Mouse (Mus musculus): Measurements from ENCODE around the gene Mfsd12. TPM values are rescaled to one million over a fixed set of nuclear protein-coding genes. Genes with fewer than 3 reads are reported as not detected.
A peak's percentile ranks its signal among the peaks of the same experiment; 100 is the strongest.

Mfsd12 gene
- polyA plus RNA-seq, 1 experiment from 2014 or later, result 15.0 TPM

DNA sequence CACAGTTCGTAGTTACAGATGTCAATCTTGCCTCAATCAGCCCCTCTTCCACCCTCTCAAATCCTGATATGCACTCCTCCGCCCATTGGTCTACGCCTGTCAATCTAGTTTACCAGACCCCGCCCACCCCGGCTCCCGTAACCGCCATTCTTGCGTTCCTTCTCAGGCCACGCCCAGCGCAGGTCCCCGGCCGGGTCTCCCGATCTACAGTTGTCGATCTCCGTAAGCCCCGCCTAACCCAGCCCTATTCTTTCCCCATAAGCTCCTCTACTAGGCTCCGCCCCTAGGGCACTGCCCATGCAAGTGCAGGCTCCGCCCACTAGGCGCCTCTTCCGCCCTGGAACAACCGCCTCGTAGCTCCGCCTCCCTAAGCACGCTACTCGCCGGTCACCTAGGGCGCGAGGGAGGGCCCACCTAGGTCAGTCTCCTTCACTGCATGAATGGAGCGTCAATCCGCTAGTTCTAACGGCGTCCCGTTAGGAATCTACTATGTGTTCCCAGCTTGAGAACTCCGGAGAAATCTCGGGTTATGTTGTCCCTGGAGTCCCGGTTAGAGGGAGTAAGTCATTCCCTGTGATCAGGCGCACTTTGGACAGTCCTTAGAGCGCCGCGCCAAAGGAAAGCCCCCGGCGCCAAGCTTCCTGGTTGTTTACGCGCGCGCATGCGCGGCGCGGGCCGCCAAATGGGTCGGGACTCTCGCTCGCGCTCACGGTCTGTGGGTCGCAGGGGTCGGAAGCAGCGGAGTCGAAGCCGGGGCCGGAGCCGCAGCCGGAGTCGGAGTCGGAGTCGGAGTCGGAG, 36.5 kb upstream of the Mfsd12 start, which contains the start of gene Cactin:
Gene Cactin (plus strand): TSS at position 554 of the 798 bp plus-strand sequence.
- Histone ChIP-seq H3K9me3 (replicated peaks) (no peaks in the 10 kb centered on the region), H3K36me3 (replicated peaks) (peaks cover 54% of the 10 kb centered on the region), H3K4me3 (replicated peaks) (peak within 1 kb of the TSS; percentile 94), H3K27me3 (no peaks in the 10 kb centered on the region), H3K4me2 (peak within 1 kb of the TSS; percentile 87), H3K4me1 (replicated peaks) (peaks cover 61% of the 10 kb centered on the region), H3K9ac (peak within 1 kb of the TSS; percentile 95), H3K27ac (replicated peaks) (peak within 1 kb of the TSS; percentile 92)
- ATAC-seq (ENCODE audit: insufficient read depth), result peak; percentile 85
- under 1% methylated on average over 68 of the region's 68 CpGs for WGBS (ENCODE audit: insufficient replicate concordance)

DNA sequence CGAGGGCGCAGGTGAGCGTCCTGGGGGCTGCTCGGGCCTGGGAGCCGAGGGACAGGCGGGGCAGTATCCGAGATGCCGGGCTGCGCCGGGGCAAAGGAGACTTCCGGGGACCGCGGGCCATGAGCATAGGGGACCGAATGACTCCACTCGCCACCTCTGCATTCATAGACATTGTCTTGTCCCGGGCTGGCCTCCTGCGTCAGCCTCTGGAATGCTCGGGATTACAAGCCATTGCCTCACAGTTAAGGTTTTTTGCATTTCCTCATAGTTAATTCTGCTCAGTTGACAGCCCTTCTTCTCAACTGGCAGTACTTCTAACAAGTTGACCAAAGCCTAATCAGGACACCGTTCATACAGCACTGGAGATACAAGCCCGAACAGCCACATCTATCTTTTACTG, 35.9 kb upstream of the Mfsd12 start:
- H3K9me3 ChIP-seq (replicated peaks), result no peaks in the 10 kb centered on the region
- H3K27me3 ChIP-seq, result no peaks in the 10 kb centered on the region
- peak; percentile 1; the same call in 1 of the 2 replicates for ATAC-seq (ENCODE audit: insufficient read depth)
- peaks cover 55% of the 10 kb centered on the region for H3K36me3 ChIP-seq (replicated peaks)
- H3K4me3 ChIP-seq (replicated peaks), result peak overlapping the region; percentile 94
- H3K4me1 ChIP-seq (replicated peaks), result peaks cover 57% of the 10 kb centered on the region
- H3K27ac ChIP-seq (replicated peaks), result peak overlapping the region; percentile 92
- H3K9ac ChIP-seq, result peak overlapping the region; percentile 95
- 2% methylated on average over 20 of the region's 20 CpGs for WGBS (ENCODE audit: insufficient replicate concordance)
- peak overlapping the region; percentile 87 for H3K4me2 ChIP-seq

DNA sequence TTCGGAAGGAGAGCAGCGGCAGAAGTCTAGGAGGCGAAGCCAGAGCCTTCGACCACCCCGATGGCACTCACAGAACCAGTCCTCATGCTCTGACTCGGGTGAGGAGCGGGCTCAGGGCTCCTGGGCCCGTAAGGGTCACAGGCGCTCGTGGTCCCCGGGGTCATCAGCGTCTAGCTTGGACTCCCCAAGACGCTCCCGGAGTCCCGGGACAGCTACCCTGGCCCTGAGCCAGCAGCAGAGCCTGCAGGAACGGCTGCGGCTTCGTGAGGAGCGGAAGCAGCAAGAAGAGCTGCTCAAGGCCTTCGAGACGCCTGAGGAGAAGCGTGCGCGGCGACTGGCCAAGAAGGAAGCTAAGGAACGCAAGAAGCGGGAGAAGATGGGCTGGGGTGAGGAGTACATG, 34.8 kb upstream of the Mfsd12 start:
- H3K27ac ChIP-seq (replicated peaks), result 0 out of 2 replicates have a peak overlapping the region, but pooled peaks have one; percentile 92
- H3K9me3 ChIP-seq (replicated peaks), result no peaks in the 10 kb centered on the region
- H3K27me3 ChIP-seq, result no peaks in the 10 kb centered on the region
- no peak for ATAC-seq (ENCODE audit: insufficient read depth)
- peak overlapping the region; percentile 87 for H3K4me2 ChIP-seq
- H3K36me3 ChIP-seq (replicated peaks), result peaks cover 64% of the 10 kb centered on the region
- peaks cover 57% of the 10 kb centered on the region for H3K4me1 ChIP-seq (replicated peaks)
- peak overlapping the region; percentile 95 for H3K9ac ChIP-seq
- WGBS (ENCODE audit: insufficient replicate concordance), result 91% methylated on average over 27 of the region's 27 CpGs
- H3K4me3 ChIP-seq (replicated peaks), result peak overlapping the region; percentile 94

DNA sequence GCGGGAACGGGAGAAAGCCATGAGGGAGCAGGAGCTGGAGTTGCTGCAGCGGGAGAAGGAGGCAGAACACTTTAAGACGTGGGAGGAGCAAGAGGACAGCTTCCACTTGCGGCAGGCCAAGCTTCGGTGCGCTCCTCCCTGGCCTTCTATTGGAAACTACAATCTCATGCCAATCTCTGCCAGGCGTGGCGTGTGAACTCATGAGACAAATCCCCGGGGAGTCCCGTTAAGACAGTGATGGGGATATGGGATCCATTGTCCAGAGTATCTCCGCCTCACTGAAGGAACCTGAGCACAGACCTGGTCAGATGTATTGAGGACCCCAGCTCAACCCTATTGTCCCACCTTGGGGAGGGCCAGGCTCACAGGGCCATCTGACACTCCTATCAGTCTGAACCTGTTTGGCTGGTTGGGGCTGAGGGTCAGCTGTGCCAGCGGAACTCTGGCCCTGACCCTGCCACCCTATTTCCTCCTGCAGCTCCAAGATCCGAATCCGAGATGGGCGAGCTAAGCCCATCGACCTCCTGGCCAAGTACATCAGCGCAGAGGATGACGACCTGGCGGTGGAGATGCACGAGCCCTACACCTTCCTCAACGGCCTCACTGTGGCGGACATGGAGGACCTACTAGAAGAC, 34.0 kb upstream of the Mfsd12 start:
- Histone ChIP-seq H3K4me2 (no peak overlapping the region), H3K4me1 (replicated peaks) (peaks cover 57% of the 10 kb centered on the region), H3K9ac (no peak overlapping the region), H3K27me3 (no peaks in the 10 kb centered on the region), H3K27ac (replicated peaks) (no peak overlapping the region), H3K4me3 (replicated peaks) (0 out of 2 replicates have a peak overlapping the region, but pooled peaks have one; percentile 94), H3K9me3 (replicated peaks) (no peaks in the 10 kb centered on the region), H3K36me3 (replicated peaks) (peaks cover 57% of the 10 kb centered on the region)
- WGBS (ENCODE audit: insufficient replicate concordance), result 89% methylated on average over 23 of the region's 23 CpGs
- ATAC-seq (ENCODE audit: insufficient read depth), result no peak

DNA sequence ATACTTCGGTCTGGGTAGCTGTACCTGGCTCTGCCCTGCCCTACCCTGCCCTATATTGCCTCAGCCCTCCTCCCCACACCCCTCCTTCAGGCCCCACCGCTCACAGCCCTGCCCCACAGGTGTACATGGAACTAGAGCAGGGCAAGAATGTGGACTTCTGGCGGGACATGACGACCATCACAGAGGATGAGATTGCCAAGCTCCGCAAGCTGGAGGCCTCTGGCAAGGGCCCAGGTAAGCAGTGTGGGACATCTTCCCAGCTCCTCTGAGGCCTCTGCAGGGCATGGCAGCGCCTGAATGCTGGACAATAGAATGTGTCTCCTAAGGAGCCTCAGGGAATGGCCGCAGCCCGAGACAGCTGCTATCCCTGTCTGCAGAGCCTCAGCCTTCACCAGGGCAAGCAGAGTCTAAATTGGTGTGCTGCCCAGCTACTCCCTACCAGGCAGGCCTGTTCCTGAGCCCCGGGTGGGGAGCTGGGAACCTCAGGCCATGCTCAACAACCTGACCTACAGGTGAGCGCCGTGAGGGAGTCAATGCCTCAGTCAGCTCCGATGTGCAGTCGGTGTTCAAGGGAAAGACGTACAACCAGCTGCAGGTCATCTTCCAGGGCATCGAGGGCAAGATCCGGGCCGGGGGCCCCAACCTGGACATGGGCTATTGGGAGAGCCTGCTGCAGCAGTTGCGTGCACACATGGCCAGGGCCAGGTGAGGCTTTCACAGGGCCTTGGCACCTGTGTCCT, 33.3 kb upstream of the Mfsd12 start:
- Histone ChIP-seq H3K27me3 (no peaks in the 10 kb centered on the region), H3K4me2 (no peak overlapping the region), H3K4me1 (replicated peaks) (peaks cover 57% of the 10 kb centered on the region), H3K36me3 (replicated peaks) (peaks cover 55% of the 10 kb centered on the region), H3K4me3 (replicated peaks) (no peak overlapping the region), H3K9ac (no peak overlapping the region), H3K9me3 (replicated peaks) (no peaks in the 10 kb centered on the region), H3K27ac (replicated peaks) (no peak overlapping the region)
- 91% methylated on average over 18 of the region's 18 CpGs for WGBS (ENCODE audit: insufficient replicate concordance)
- ATAC-seq (ENCODE audit: insufficient read depth), result no peak

DNA sequence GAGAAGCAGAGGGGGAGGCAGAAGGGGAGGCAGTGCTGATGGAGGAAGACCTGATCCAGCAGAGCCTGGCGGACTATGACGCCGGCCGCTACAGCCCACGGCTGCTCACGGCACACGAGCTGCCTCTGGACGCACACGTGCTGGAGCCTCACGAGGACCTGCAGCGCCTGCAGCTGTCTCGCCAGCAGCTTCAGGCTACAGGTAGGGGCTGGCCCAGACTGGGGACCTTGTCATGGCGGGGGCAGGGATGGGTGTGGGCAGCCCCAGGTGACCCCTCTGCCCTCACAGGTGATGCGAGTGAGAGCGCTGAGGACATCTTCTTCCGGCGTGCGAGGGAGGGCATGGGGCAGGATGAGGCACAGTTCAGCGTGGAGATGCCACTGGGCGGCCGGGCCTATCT, 32.1 kb upstream of the Mfsd12 start:
- WGBS (ENCODE audit: insufficient replicate concordance), result 92% methylated on average over 21 of the region's 21 CpGs
- no peak overlapping the region for H3K4me3 ChIP-seq (replicated peaks)
- no peak overlapping the region for H3K4me2 ChIP-seq
- H3K9me3 ChIP-seq (replicated peaks), result no peaks in the 10 kb centered on the region
- H3K27me3 ChIP-seq, result no peaks in the 10 kb centered on the region
- no peak for ATAC-seq (ENCODE audit: insufficient read depth)
- peaks cover 48% of the 10 kb centered on the region for H3K4me1 ChIP-seq (replicated peaks)
- H3K36me3 ChIP-seq (replicated peaks), result peaks cover 55% of the 10 kb centered on the region
- H3K27ac ChIP-seq (replicated peaks), result no peak overlapping the region
- H3K9ac ChIP-seq, result no peak overlapping the region

DNA sequence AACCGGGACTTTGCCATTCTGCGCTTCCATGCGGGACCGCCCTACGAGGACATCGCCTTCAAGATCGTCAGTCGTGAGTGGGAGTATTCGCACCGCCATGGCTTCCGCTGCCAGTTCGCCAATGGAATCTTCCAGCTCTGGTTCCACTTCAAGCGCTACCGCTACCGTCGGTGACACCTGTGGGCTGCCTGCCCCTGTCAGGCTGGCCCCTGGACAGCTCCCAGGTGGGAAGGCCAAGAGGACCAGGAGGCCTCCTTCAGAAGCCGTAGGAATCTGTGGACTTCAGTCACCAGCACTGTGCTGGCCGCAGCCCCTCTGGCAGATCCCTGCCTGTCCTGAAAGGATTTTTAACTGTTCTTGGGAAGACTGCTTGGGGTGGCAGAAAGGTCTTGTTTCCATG, 31.5 kb upstream of the Mfsd12 start:
- Histone ChIP-seq H3K4me2 (no peak overlapping the region), H3K36me3 (replicated peaks) (peaks cover 55% of the 10 kb centered on the region), H3K27me3 (no peaks in the 10 kb centered on the region), H3K27ac (replicated peaks) (no peak overlapping the region), H3K4me3 (replicated peaks) (no peak overlapping the region), H3K4me1 (replicated peaks) (peaks cover 48% of the 10 kb centered on the region), H3K9me3 (replicated peaks) (no peaks in the 10 kb centered on the region), H3K9ac (no peak overlapping the region)
- ATAC-seq (ENCODE audit: insufficient read depth), result no peak
- WGBS (ENCODE audit: insufficient replicate concordance), result 91% methylated on average over 18 of the region's 18 CpGs

DNA sequence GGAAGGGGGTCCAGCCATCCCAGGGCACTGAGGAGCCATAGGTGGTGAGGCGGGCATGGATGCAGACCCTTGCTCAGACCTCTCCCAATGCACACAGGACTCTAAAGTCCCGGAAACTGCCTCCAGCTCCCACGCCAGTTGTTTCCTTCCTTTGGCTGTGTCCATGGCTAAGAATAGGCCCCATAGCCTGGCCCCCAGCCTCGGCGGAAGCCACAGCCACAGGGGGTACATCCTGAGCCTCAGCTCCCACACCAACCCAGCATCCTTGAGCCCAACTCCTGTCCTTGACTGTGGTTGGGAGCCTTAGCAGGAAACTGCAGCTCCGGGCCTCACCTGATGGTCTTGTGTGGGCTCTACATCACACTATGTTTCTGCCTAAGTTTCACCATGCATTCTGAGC, 30.4 kb upstream of the Mfsd12 start:
- Histone ChIP-seq H3K27ac (replicated peaks) (no peak overlapping the region), H3K36me3 (replicated peaks) (peaks cover 55% of the 10 kb centered on the region), H3K9ac (no peak overlapping the region), H3K9me3 (replicated peaks) (no peaks in the 10 kb centered on the region), H3K4me3 (replicated peaks) (no peak overlapping the region), H3K27me3 (no peaks in the 10 kb centered on the region), H3K4me2 (no peak overlapping the region), H3K4me1 (replicated peaks) (peaks cover 43% of the 10 kb centered on the region)
- WGBS (ENCODE audit: insufficient replicate concordance), result 46% methylated on average over 6 of the region's 6 CpGs
- ATAC-seq (ENCODE audit: insufficient read depth), result no peak

DNA sequence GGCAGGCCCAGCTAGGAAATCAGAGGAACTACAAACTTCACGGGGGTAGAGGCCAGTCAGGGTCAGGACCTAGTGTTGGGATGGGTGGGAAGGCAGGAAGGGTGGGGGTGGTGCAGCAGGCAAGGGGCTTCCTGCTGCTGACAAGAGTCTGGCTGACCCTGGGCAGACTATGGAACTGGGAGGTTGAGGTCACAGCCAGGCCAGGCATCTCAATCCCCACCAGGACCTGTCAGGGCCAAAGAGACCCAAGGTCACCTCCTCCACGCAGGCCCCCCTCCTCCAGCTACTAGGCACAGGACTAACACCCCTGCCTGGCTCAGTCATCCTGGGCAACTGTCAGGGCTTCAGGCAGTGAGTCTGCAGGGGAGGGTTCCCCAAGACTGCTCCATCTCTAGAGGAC, 29.3 kb upstream of the Mfsd12 start:
- peaks cover 9% of the 10 kb centered on the region for H3K27me3 ChIP-seq
- H3K4me3 ChIP-seq (replicated peaks), result no peak overlapping the region
- no peak overlapping the region for H3K4me2 ChIP-seq
- peaks cover 32% of the 10 kb centered on the region for H3K4me1 ChIP-seq (replicated peaks)
- no peaks in the 10 kb centered on the region for H3K9me3 ChIP-seq (replicated peaks)
- WGBS (ENCODE audit: insufficient replicate concordance), result 31% methylated on average over 2 of the region's 2 CpGs
- 0 out of 2 replicates have a peak, but pooled peaks have one; percentile 16 for ATAC-seq (ENCODE audit: insufficient read depth)
- H3K27ac ChIP-seq (replicated peaks), result peak overlapping the region; percentile 43
- no peak overlapping the region for H3K9ac ChIP-seq
- H3K36me3 ChIP-seq (replicated peaks), result peaks cover 46% of the 10 kb centered on the region

DNA sequence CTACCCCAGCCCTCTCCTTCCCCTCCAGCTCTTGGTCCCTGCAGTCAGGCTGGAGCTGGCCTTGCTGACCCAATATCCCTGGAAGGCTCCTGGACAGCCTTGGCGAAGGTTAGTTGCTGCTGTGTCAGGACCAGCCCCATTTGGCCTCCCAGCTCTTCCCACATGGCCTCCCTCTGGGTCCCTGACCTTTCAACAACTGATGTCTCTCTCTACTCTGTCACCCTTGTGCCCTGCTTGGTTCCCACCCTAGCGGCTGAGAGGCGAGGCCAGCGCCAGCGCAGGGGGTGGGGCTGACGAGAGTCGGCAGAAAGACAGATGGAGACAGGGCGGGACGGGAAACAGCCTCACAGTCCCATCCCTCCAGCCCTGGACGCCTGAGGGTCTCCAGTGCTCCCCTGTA, 28.9 kb upstream of the Mfsd12 start, which contains the start of gene Tbxa2r:
Gene Tbxa2r (plus strand): TSS at position 346 of the 400 bp plus-strand sequence.
- ATAC-seq (ENCODE audit: insufficient read depth), result peak; percentile 11; the same call in 1 of the 2 replicates
- Histone ChIP-seq H3K27ac (replicated peaks) (peak within 1 kb of the TSS; percentile 43), H3K9ac (no peak within 1 kb of the TSS), H3K4me3 (replicated peaks) (0 out of 2 replicates have a peak within 1 kb of the TSS, but pooled peaks have one; percentile 5), H3K4me2 (peak within 1 kb of the TSS; percentile 23), H3K27me3 (peaks cover 12% of the 10 kb centered on the region), H3K4me1 (replicated peaks) (peaks cover 30% of the 10 kb centered on the region), H3K9me3 (replicated peaks) (no peaks in the 10 kb centered on the region), H3K36me3 (replicated peaks) (peaks cover 42% of the 10 kb centered on the region)
- WGBS (ENCODE audit: insufficient replicate concordance), result 13% methylated on average over 10 of the region's 10 CpGs

Measured in liver, embryonic 15.5 days (tissue).